In genomic region chr16:18617370-18618065, GRCm38 (mm10) we compare ENCODE assay signal across 8 mouse cellular contexts. TPM values are rescaled to one million over a fixed set of nuclear protein-coding genes. Genes with fewer than 3 reads are reported as not detected.
DNase-seq lines count a peak whose midpoint lies in the region; ATAC-seq lines count a peak whose summit lies in the region.

No protein-coding gene starts in this region.

- ATAC-seq in hindbrain, embryonic 16.5 days: peak; percentile 61
- peak; percentile 86 for ATAC-seq in megakaryocyte, adult 5-6 weeks (ENCODE audit: poor library complexity, severe bottlenecking)

- no peaks in the 10 kb centered on the region for H3K9me3 ChIP-seq in hindbrain, embryonic 16.5 days (ENCODE audit: control insufficient read depth, low read length)

- H3K36me3 ChIP-seq in hindbrain, embryonic 16.5 days (ENCODE audit: control insufficient read depth, insufficient read depth, low read length): peaks cover 11% of the 10 kb centered on the region

- 2% methylated on average over 27 of the region's 27 CpGs for WGBS in hindbrain, embryonic 16.5 days

- peak; percentile 76 for DNase-seq in T-cell, adult 2 months (ENCODE audit: low spot score)
- DNase-seq in cerebellum, postnatal 36 days: peak; percentile 90 to 95
- DNase-seq in gastrocnemius, adult 18-20 months (ENCODE audit: low spot score): peak; percentile 88
- peak; percentile 81 for DNase-seq in left cerebral cortex, adult 11 months (ENCODE audit: low spot score)
- peak; percentile 88 for DNase-seq in right cerebral cortex, adult 18-20 months
- peak; percentile 57 for DNase-seq in urinary bladder, postnatal 10 days (ENCODE audit: low spot score)

- H3K4me1 ChIP-seq in hindbrain, embryonic 16.5 days (ENCODE audit: control insufficient read depth, insufficient read depth, low read depth, low read length): peaks cover 20% of the 10 kb centered on the region

- no peak overlapping the region for H3K27ac ChIP-seq in hindbrain, embryonic 16.5 days (ENCODE audit: low read depth, low read length)

- peaks cover 34% of the 10 kb centered on the region for H3K27me3 ChIP-seq in hindbrain, embryonic 16.5 days (replicated peaks; ENCODE audit: control insufficient read depth, insufficient read depth, low read length)

- H3K4me2 ChIP-seq in hindbrain, embryonic 16.5 days (ENCODE audit: low read length): peak overlapping the region; percentile 68

- peak overlapping the region; percentile 36 for H3K4me3 ChIP-seq in hindbrain, embryonic 16.5 days (ENCODE audit: low read length)

- peak overlapping the region; percentile 60 for H3K9ac ChIP-seq in hindbrain, embryonic 16.5 days (ENCODE audit: low read depth, low read length)

RNA-seq across cellular contexts. Expression of gene Gp1bb, which starts 4.7 kb away (rescaled TPM):
- not detected for total RNA-seq in gastrocnemius, adult 18-20 months (2021)
- polyA plus RNA-seq in hindbrain, embryonic 16.5 days (2015; fragmentation: Nextera tagmentation; extraction: Ambion mirVana): 9.6 and 9.7 TPM in 2 replicates
- 0.38 and 0.55 TPM in 2 replicates for total RNA-seq in megakaryocyte, adult 5-6 weeks (2015)
- total RNA-seq in megakaryocyte, adult 5-6 weeks (2017): 0.70 TPM in 1 of 2 replicates, not detected in the other

RNA-seq across cellular contexts. Expression of gene Gm49601, which starts 8.7 kb away (rescaled TPM):
- total RNA-seq in gastrocnemius, adult 18-20 months (2021): under 1 TPM in 1 of 2 experiments, not detected in 1; 0.47 TPM
- polyA plus RNA-seq in hindbrain, embryonic 16.5 days (2015; fragmentation: Nextera tagmentation; extraction: Ambion mirVana): 18.7 and 22.6 TPM in 2 replicates
- total RNA-seq in megakaryocyte, adult 5-6 weeks (2015): 1.7 and 2.9 TPM in 2 replicates
- total RNA-seq in megakaryocyte, adult 5-6 weeks (2017): 0.61 and 3.2 TPM in 2 replicates

RNA-seq across cellular contexts. Expression of gene Sept5, which starts 12.2 kb away (rescaled TPM):
- 1 to 10 TPM; 2.4 to 4.4 TPM for total RNA-seq in gastrocnemius, adult 18-20 months (2021)
- 230 and 249 TPM in 2 replicates for polyA plus RNA-seq in hindbrain, embryonic 16.5 days (2015; fragmentation: Nextera tagmentation; extraction: Ambion mirVana)
- total RNA-seq in megakaryocyte, adult 5-6 weeks (2015): 19.5 and 23.5 TPM in 2 replicates
- 11.6 and 17.0 TPM in 2 replicates for total RNA-seq in megakaryocyte, adult 5-6 weeks (2017)

RNA-seq across cellular contexts. Expression of gene Tbx1, which starts 27.0 kb away (rescaled TPM):
- total RNA-seq in gastrocnemius, adult 18-20 months (2021): 10 to 100 TPM in 1 of 2 experiments, 1 to 10 TPM in 1; 9.3 to 20.9 TPM
- 0.89 and 0.90 TPM in 2 replicates for polyA plus RNA-seq in hindbrain, embryonic 16.5 days (2015; fragmentation: Nextera tagmentation; extraction: Ambion mirVana)
- total RNA-seq in megakaryocyte, adult 5-6 weeks (2015): not detected in 2 replicates
- not detected in 2 replicates for total RNA-seq in megakaryocyte, adult 5-6 weeks (2017)
